Mouse (Mus musculus): ENCODE results near the gene Paf1. TPM values are rescaled to one million over a fixed set of nuclear protein-coding genes. Genes with fewer than 3 reads are reported as not detected.
"Not testable (repeated sequence)": the region's sequence is repeated elsewhere in the genome, so short reads cannot be mapped to it uniquely, and the experiment has no call there.

The Paf1 gene
- polyA plus RNA-seq, 1 experiment = 81.5 TPM

- TF ChIP-seq CTCF (IDR thresholded peaks at IDR 0.05; ENCODE audit: insufficient read depth, low read length) = no peak
- peak; percentile 72; the same call in 1 of the 2 replicates for TF ChIP-seq POLR2A (IDR thresholded peaks at IDR 0.05; ENCODE audit: borderline replicate concordance, extremely low read depth, low read depth, low read length)
- peaks cover 28% of the 10 kb centered on the region for H3K4me1 ChIP-seq (ENCODE audit: control insufficient read depth, insufficient read depth, low read length)
- DNase-seq = peak; percentile 86
- peak overlapping the region; percentile 66 for H3K4me3 ChIP-seq (replicated peaks; ENCODE audit: extremely low read depth, low read depth, low read length)
- 2% methylated on average over 20 of the region's 20 CpGs for WGBS
Observed at GRCm38 (mm10) chr7:28381938-28382337, 10.8 kb upstream of the Paf1 start.

- Histone ChIP-seq H3K4me3 (replicated peaks; ENCODE audit: extremely low read depth, low read depth, low read length) (peak overlapping the region; percentile 51), H3K4me1 (ENCODE audit: control insufficient read depth, insufficient read depth, low read length) (peaks cover 28% of the 10 kb centered on the region)
- TF ChIP-seq CTCF (IDR thresholded peaks at IDR 0.05; ENCODE audit: insufficient read depth, low read length) = no peak
- peak; percentile 45; the same call in 1 of the 2 replicates for TF ChIP-seq POLR2A (IDR thresholded peaks at IDR 0.05; ENCODE audit: borderline replicate concordance, extremely low read depth, low read depth, low read length)
- DNase-seq = no peak
- 3% methylated on average over 10 of the region's 12 CpGs for WGBS
Observed at GRCm38 (mm10) chr7:28382347-28382951, 10.3 kb upstream of the Paf1 start.

- no peak overlapping the region for H3K4me3 ChIP-seq (replicated peaks; ENCODE audit: extremely low read depth, low read depth, low read length)
- peak; percentile 36 for DNase-seq
- WGBS = 21% methylated on average over 11 of the region's 11 CpGs
Observed at GRCm38 (mm10) chr7:28382981-28383396, 9.8 kb upstream of the Paf1 start.

GRCm38 (mm10) chr7:28383606-28384005, 9.1 kb upstream of the Paf1 start:
- TF ChIP-seq POLR2A (IDR thresholded peaks at IDR 0.05; ENCODE audit: borderline replicate concordance, extremely low read depth, low read depth, low read length) = no peak
- no peak for TF ChIP-seq CTCF (IDR thresholded peaks at IDR 0.05; ENCODE audit: insufficient read depth, low read length)

More at GRCm38 (mm10) chr7:28382981-28383396, 9.8 kb upstream of the Paf1 start:
- TF ChIP-seq CTCF (IDR thresholded peaks at IDR 0.05; ENCODE audit: insufficient read depth, low read length) = no peak
- TF ChIP-seq POLR2A (IDR thresholded peaks at IDR 0.05; ENCODE audit: borderline replicate concordance, extremely low read depth, low read depth, low read length) = peak; percentile 38; the same call in 1 of the 2 replicates
- peaks cover 28% of the 10 kb centered on the region for H3K4me1 ChIP-seq (ENCODE audit: control insufficient read depth, insufficient read depth, low read length)

GRCm38 (mm10) chr7:28384162-28384561, 8.6 kb upstream of the Paf1 start:
- Histone ChIP-seq H3K4me1 (ENCODE audit: control insufficient read depth, insufficient read depth, low read length) (peaks cover 28% of the 10 kb centered on the region), H3K4me3 (replicated peaks; ENCODE audit: extremely low read depth, low read depth, low read length) (no peak overlapping the region)
- 71% methylated on average over 6 of the region's 6 CpGs for WGBS
- TF ChIP-seq POLR2A (IDR thresholded peaks at IDR 0.05; ENCODE audit: borderline replicate concordance, extremely low read depth, low read depth, low read length) = no peak
- no peak for TF ChIP-seq CTCF (IDR thresholded peaks at IDR 0.05; ENCODE audit: insufficient read depth, low read length)
- DNase-seq = no peak

More at GRCm38 (mm10) chr7:28383606-28384005, 9.1 kb upstream of the Paf1 start:
- Histone ChIP-seq H3K4me1 (ENCODE audit: control insufficient read depth, insufficient read depth, low read length) (peaks cover 28% of the 10 kb centered on the region), H3K4me3 (replicated peaks; ENCODE audit: extremely low read depth, low read depth, low read length) (no peak overlapping the region)
- no peak for DNase-seq
- 55% methylated on average over 4 of the region's 4 CpGs for WGBS

DNA sequence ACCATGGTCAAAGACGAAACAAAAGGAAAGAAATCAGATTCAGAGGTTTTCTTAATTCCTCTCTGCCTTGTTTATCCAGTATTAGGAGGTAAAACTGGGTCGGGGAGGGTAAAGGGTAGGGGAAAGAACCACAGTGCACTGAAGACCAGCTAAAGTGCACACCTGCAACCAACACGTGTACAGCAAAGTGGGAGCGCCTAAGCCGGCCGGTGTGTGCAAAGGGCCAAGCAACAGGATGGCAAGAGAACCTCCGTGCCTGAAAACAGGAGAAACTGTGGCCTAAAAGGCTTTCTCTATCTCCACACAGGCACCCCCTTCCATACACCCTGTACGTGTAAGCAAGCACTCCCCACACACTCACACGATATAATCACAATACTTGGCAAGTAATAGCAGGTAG, 7.6 kb upstream of the Paf1 start:
- DNase-seq = no peak
- peaks cover 26% of the 10 kb centered on the region for H3K4me1 ChIP-seq (ENCODE audit: control insufficient read depth, insufficient read depth, low read length)
- H3K4me3 ChIP-seq (replicated peaks; ENCODE audit: extremely low read depth, low read depth, low read length) = no peak overlapping the region
- no peak for TF ChIP-seq CTCF (IDR thresholded peaks at IDR 0.05; ENCODE audit: insufficient read depth, low read length)
- no peak for TF ChIP-seq POLR2A (IDR thresholded peaks at IDR 0.05; ENCODE audit: borderline replicate concordance, extremely low read depth, low read depth, low read length)
- 84% methylated on average over 9 of the region's 9 CpGs for WGBS

DNA sequence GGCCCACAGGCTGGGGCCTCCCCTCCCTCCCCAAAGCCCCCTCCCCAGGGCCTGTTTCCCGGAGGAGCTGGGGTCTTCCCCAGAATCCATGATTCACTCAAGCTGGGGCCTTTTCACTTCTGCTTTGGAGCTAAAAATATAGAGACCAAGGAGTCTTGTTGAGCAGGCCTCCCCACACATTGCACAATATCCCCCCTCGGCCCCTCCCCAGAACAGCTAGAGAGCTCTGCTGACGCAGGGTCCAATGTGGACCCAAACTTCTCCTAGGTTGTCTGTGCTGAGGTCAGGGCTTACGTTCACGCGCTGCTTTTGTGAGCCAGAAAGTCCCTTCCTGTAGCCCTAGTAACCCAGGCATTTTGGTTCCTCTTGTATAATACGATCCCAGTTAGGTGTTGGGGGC, 6.7 kb upstream of the Paf1 start:
- Histone ChIP-seq H3K4me1 (ENCODE audit: control insufficient read depth, insufficient read depth, low read length) (peaks cover 19% of the 10 kb centered on the region), H3K4me3 (replicated peaks; ENCODE audit: extremely low read depth, low read depth, low read length) (no peak overlapping the region)
- WGBS = 57% methylated on average over 7 of the region's 7 CpGs
- TF ChIP-seq POLR2A (IDR thresholded peaks at IDR 0.05; ENCODE audit: borderline replicate concordance, extremely low read depth, low read depth, low read length) (peak; percentile 21; the same call in 1 of the 2 replicates), CTCF (IDR thresholded peaks at IDR 0.05; ENCODE audit: insufficient read depth, low read length) (no peak)
- DNase-seq = peak; percentile 48

DNA sequence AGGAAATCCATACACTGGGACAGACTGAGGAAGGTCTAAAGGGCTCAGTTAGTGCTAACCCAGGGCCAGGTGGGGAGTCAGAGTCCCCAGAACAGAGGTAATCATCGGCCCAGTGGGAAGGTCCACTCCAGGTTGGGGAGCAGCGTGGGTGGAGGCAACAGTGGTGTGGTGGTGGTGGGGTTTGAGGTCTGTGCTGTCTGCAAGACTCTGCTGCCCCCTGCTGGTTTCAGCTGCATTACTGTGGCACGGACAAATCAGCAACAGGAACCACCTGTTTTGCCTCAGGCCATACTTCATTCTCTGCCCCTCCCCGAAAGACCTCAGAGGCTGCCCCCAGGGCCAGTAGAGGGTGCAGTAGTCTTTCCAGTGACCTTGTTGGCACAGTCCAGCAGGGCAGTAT, 6.3 kb upstream of the Paf1 start:
- Histone ChIP-seq H3K4me1 (ENCODE audit: control insufficient read depth, insufficient read depth, low read length) (peaks cover 19% of the 10 kb centered on the region), H3K4me3 (replicated peaks; ENCODE audit: extremely low read depth, low read depth, low read length) (no peak overlapping the region)
- 1% methylated on average over 4 of the region's 4 CpGs for whole genome bisulfite sequencing
- peak; percentile 83 for DNase-seq
- TF ChIP-seq POLR2A (IDR thresholded peaks at IDR 0.05; ENCODE audit: borderline replicate concordance, extremely low read depth, low read depth, low read length) = no peak; the same call in 1 of the 2 replicates
- peak; percentile 96 for TF ChIP-seq CTCF (IDR thresholded peaks at IDR 0.05; ENCODE audit: insufficient read depth, low read length)

DNA sequence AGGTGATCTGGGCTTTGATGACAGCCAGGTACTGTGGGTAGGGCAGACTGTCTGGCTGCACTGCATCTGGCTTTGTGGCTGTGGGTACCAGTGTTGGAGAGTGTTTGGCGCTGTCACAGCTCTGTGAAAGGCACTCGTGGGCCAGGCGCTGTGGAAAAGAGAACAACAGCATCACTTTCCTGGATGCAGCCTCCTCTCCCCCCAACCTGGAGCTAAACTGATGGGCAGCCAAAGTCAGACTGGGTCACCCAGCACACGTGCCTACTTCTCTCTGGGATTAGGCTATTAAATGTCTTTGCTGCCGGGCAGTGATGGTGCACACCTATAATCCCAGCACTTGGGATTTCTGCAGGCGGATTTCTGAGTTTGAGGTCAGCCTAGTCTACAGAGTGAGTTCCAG, 5.9 kb upstream of the Paf1 start:
- WGBS = 67% methylated on average over 6 of the region's 6 CpGs

DNA sequence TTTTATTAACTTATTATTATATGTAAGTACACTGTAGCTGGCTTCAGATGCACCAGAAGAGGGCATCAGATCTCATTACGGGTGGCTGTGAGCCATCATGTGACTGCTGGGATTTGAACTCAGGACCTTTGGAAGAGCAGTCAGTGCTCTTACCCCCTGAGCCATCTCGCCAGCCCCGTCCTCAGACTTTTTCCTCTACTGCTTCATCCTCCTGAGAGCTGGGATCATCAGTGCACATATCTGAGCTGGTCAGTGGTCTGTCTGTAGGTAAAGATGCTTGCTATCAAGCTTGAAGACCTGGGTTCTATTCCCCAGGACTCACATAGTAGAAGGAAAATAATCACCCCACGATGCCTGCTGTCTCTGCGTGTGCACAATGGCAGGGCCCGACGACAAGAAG, 5.4 kb upstream of the Paf1 start:
- DNase-seq; H3K4me3 ChIP-seq (replicated peaks; ENCODE audit: extremely low read depth, low read depth, low read length): not testable (repeated sequence)
- 79% methylated on average over 7 of the region's 7 CpGs for WGBS
- peaks cover 22% of the 10 kb centered on the region for H3K4me1 ChIP-seq (ENCODE audit: control insufficient read depth, insufficient read depth, low read length)

More for the DNA sequence above, 5.9 kb upstream of the Paf1 start:
- H3K4me1 ChIP-seq (ENCODE audit: control insufficient read depth, insufficient read depth, low read length) = peaks cover 22% of the 10 kb centered on the region
- DNase-seq; H3K4me3 ChIP-seq (replicated peaks; ENCODE audit: extremely low read depth, low read depth, low read length): not testable (repeated sequence)

All from lung, adult 2 months (tissue).